Mouse (Mus musculus) kidney, adult 2 months (tissue): Measurements from ENCODE around the gene Dusp6. TPM values are rescaled to one million over a fixed set of nuclear protein-coding genes. Genes with fewer than 3 reads are reported as not detected.

Experiments
- DNase-seq: peaks from one replicate; pipeline ENCODE4 v3.0.0; 2021
- H3K27ac ChIP-seq: fragments of 200-500 bp; 2 replicates; pipeline ENCODE4 v1.5.1; 2012; ENCODE audit warnings: low read depth, low read length, control low read depth, inconsistent platforms; ENCODE audit not compliant: insufficient read depth
- H3K27me3 ChIP-seq: fragments of 200-500 bp; replicated peaks from 2 replicates; pipeline ENCODE4 v1.6.1; 2012; ENCODE audit warnings: mild to moderate bottlenecking, moderate library complexity, low read length, inconsistent platforms; ENCODE audit not compliant: control insufficient read depth, insufficient read depth
- H3K36me3 ChIP-seq: fragments of 200-500 bp; 2 replicates; pipeline ENCODE4 v1.6.1; 2012; ENCODE audit warnings: mild to moderate bottlenecking, moderate library complexity, low read length, inconsistent platforms; ENCODE audit not compliant: control insufficient read depth, insufficient read depth
- H3K4me1 ChIP-seq: fragments of 200-500 bp; 2 replicates; pipeline ENCODE4 v1.6.1; 2011; ENCODE audit warnings: low read length; ENCODE audit not compliant: control insufficient read depth, insufficient read depth
- H3K4me3 ChIP-seq: fragments of 200-500 bp; 2 replicates; pipeline ENCODE4 v1.5.1; 2011; ENCODE audit warnings: mild to moderate bottlenecking, low read depth, low read length, control low read depth; ENCODE audit not compliant: insufficient read depth
- CTCF ChIP-seq: fragments of 200-500 bp; conservative IDR thresholded peaks from 2 replicates; pipeline ENCODE4 v1.5.1; 2011; ENCODE audit warnings: low read depth, mild to moderate bottlenecking, control low read depth, low read length, moderate library complexity, mixed read lengths; ENCODE audit not compliant: insufficient read depth, insufficient read length
- POLR2A ChIP-seq: fragments of 200-500 bp; IDR thresholded peaks from one replicate; pipeline ENCODE4 v1.6.1; 2011; ENCODE audit warnings: low read depth, low read length, control low read depth
- WGBS: fragments of 180-500 bp; shearing (Covaris S2); methylation state at CpG from one replicate; pipeline ENCODE4 v1.1.7; 2018; 5-methylcytosine and 5-hydroxymethylcytosine counted together
- polyA plus RNA-seq: library from polyadenylated mRNA; depleted of rRNA; stranded (reverse); fragments of >200 nt; gene quantifications from 2 replicates; pipeline ENCODE4 v1.2.3, GENCODE M21; 2012

Gene Dusp6
- polyA plus RNA-seq, 1 experiment, result 46.6 TPM

- no peak for DNase-seq
- H3K36me3 ChIP-seq, result no peaks in the 10 kb centered on the region
- WGBS, result 76% methylated on average over 11 of the region's 11 CpGs
- no peak overlapping the region for H3K27ac ChIP-seq
- H3K27me3 ChIP-seq, result no peaks in the 10 kb centered on the region
- H3K4me1 ChIP-seq, result peaks cover 9% of the 10 kb centered on the region
- TF ChIP-seq POLR2A, result no peak
- no peak for TF ChIP-seq CTCF
- H3K4me3 ChIP-seq, result no peak overlapping the region
Observed at GRCm38 (mm10) chr10:99238537-99238936, 24.5 kb upstream of the Dusp6 start.

GRCm38 (mm10) chr10:99241284-99241828 is 21.7 kb upstream of the Dusp6 start:
- Histone ChIP-seq H3K27me3 (no peaks in the 10 kb centered on the region), H3K27ac (no peak overlapping the region), H3K36me3 (no peaks in the 10 kb centered on the region), H3K4me1 (0 out of 2 replicates have a peak, but pooled peaks cover 3% of the 10 kb centered on the region), H3K4me3 (no peak overlapping the region)
- 91% methylated on average over 7 of the region's 7 CpGs for WGBS
- no peak for TF ChIP-seq CTCF
- TF ChIP-seq POLR2A, result no peak
- no peak for DNase-seq

- 0 out of 2 replicates have a peak, but pooled peaks cover 3% of the 10 kb centered on the region for H3K4me1 ChIP-seq
- 72% methylated on average over 16 of the region's 16 CpGs for WGBS
- no peak for DNase-seq
- TF ChIP-seq CTCF (no peak), POLR2A (no peak)
- no peaks in the 10 kb centered on the region for H3K36me3 ChIP-seq
- no peak overlapping the region for H3K27ac ChIP-seq
- no peaks in the 10 kb centered on the region for H3K27me3 ChIP-seq
- H3K4me3 ChIP-seq, result no peak overlapping the region
Observed at GRCm38 (mm10) chr10:99241829-99242711, 21.0 kb upstream of the Dusp6 start.

- Histone ChIP-seq H3K4me1 (0 out of 2 replicates have a peak, but pooled peaks cover 3% of the 10 kb centered on the region), H3K4me3 (no peak overlapping the region), H3K27me3 (no peaks in the 10 kb centered on the region), H3K27ac (no peak overlapping the region), H3K36me3 (no peaks in the 10 kb centered on the region)
- WGBS, result 91% methylated on average over 10 of the region's 10 CpGs
- TF ChIP-seq POLR2A (no peak), CTCF (no peak)
- no peak for DNase-seq
Observed at GRCm38 (mm10) chr10:99242721-99243120, 20.3 kb upstream of the Dusp6 start.

- no peak overlapping the region for H3K27ac ChIP-seq
- no peak overlapping the region for H3K4me3 ChIP-seq
- 0 out of 2 replicates have a peak, but pooled peaks cover 3% of the 10 kb centered on the region for H3K4me1 ChIP-seq
- no peaks in the 10 kb centered on the region for H3K36me3 ChIP-seq
- 55% methylated on average over 5 of the region's 5 CpGs for WGBS
- TF ChIP-seq POLR2A (no peak), CTCF (no peak)
- DNase-seq, result no peak
- no peaks in the 10 kb centered on the region for H3K27me3 ChIP-seq
Observed at GRCm38 (mm10) chr10:99243907-99244489, 19.0 kb upstream of the Dusp6 start.

- no peaks in the 10 kb centered on the region for H3K36me3 ChIP-seq
Observed at GRCm38 (mm10) chr10:99244655-99245260, 18.3 kb upstream of the Dusp6 start.

More at GRCm38 (mm10) chr10:99244655-99245260, 18.3 kb upstream of the Dusp6 start:
- no peaks in the 10 kb centered on the region for H3K27me3 ChIP-seq
- WGBS, result 51% methylated on average over 7 of the region's 7 CpGs
- no peak for TF ChIP-seq POLR2A
- TF ChIP-seq CTCF, result no peak
- H3K27ac ChIP-seq, result no peak overlapping the region
- DNase-seq, result no peak
- no peak overlapping the region for H3K4me3 ChIP-seq
- H3K4me1 ChIP-seq, result 0 out of 2 replicates have a peak, but pooled peaks cover 3% of the 10 kb centered on the region
